Mouse (Mus musculus): ENCODE data around the gene Scn5a. TPM values are rescaled to one million over a fixed set of nuclear protein-coding genes. Genes with fewer than 3 reads are reported as not detected.
A peak's percentile ranks its signal among the peaks of the same experiment; 100 is the strongest.

Scn5a gene
- total RNA-seq, 2 experiments from 2014 or later, result 0.07 to 0.09 TPM

DNA sequence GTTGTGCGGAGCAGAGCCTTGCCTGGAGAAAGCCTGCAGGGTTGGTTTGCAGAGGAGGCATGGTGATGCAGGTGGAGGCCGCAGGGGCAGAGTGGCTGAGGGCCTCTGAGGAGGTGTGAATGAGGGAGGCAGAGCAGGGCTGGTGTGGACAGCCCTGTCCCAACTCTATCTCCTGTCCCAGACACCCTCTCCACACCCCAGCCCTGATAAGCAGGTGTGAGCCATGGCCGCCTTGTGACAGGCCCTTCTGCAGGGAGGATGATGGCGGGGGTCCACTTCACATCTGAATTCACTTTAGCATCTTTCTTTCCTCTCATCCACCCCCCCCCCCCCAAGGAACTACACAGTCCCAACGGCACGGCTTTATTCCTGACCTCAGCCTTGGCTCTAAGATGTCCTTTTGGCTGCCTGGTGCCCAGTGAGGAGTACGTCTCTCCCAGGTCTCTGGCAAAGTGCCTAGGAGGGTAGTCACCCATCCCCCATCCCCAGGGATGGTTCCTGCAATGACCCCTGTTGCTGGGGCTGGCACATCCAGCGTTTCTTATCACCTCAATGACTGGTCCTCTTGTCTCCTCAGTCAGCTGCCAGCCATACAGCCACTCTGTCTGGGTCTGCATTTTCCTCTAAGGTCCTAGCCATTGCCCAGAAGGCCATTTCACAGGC lies 109.0 kb downstream of the Scn5a start:
- DNase-seq (ENCODE audit: low spot score), result no peak

DNA sequence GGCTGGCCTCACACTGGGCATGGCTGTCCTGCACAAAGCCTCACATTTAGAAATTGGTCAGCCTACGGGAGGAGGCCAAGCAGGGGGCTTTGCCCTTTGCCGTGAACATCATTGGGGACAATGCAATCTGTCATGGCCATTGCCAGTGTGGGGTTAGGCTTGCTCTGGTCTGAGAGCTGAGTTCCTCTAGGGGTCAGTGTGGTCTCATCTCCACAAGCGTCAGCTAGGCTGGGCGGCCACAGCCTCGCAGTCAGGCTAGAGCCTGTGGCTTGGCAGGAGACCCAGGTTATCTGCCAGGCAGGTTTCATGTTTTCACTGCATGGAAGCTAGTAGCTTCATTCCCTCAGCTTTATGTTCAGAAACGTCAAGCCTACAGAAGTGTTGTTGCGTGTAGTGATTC lies 113.2 kb downstream of the Scn5a start:
- peak; percentile 79 for DNase-seq (ENCODE audit: low spot score)

DNA sequence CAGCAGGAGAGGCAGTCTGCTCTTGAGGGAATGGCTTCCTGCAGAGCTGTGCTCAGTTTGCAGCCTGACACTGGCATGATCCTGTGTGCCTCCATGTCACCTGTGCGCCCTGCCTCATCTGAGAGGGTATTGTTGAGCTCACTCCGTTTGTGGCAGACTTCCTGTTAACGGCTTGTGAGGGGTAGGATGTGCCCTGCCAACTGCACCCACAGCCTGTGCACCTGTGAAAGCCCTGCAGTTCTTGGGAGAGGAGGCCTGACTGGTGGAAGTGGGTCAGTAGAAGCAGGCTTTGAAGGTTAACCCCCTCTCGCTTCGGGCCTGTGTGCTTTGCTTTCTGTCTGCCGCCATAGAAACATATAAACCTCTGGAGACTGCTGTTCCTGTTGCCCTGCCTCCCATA lies 113.8 kb downstream of the Scn5a start:
- DNase-seq (ENCODE audit: low spot score), result no peak

DNA sequence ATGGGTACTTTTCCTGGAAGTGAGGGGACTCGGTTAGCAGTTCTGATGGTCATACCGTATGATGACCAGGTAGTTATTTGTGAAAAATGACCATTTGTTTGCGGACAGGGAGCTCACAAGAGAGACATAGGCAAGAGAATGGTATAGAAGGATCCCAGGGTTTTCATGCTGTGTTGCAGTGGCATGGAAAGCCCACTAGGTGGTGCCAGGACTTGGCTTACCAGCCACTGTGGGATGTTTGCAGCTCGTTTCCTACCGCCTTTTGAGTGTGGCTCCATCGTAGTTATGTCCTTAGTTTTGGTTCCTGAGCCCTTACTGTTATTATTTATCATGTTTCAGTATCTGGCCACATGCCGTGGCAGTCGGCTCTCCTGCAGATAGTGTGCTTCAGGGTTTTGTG lies 118.4 kb downstream of the Scn5a start:
- peak; percentile 57 for DNase-seq (ENCODE audit: low spot score)

DNA sequence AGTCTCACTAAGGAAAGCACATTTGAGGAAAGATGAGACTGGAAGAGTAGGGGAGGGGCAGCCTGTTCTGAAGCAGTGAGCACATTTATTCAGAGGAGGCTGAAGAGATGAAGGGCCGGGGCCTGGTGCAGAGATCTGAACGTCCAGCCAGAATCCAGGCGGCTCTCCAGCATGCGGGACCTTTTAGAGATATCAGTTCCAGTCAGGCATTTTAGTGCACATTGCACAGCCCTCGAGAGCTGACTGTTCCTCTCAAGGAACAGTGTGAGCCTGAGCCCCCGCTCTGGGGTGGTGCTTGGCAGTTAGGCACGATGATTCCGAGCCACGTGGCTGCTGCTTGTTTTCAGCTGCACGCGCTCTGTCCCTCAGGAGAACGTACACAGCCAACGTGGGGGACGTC lies 121.7 kb downstream of the Scn5a start:
- no peak for DNase-seq (ENCODE audit: low spot score)

DNA sequence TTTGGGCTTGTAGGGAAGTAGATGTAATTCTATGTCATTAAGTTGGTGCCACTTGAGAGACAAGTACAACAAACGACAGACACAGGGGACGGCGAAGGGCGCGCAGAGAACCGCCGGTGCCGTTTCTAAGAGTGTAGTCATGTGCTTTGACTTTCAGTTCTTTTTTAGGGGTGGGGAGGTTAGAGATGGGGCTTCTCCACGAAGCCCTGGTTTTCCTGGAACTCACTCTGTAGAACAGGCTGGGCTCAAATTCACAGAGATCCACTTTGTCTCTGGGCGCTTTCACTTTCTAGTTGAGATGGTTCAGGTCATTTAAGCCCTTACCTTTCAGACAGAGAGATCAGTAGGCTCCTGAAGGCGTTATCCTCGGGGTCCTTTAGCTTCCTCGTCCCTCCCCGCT lies 122.8 kb downstream of the Scn5a start:
- no peak for DNase-seq (ENCODE audit: low spot score)

DNA sequence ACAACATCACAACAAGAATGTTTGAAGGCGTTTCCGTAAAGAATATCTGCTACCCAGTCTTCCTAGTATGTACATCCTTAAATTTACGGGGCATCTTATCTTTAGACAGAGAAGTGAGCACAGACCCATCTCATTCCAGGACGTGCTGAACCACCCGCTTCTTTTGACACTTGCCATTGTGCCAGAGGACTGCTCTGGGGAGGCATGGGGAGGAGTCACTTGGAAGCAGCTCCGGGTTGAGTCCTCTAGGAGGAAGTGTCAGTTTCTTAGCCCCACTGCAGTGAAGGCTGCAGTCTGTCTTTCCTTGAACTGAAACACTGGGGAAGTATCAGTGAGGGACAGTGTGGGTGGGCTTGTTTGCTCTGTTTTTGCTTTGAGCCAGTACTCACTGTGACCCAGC lies 133.1 kb downstream of the Scn5a start:
- DNase-seq (ENCODE audit: low spot score), result no peak

DNA sequence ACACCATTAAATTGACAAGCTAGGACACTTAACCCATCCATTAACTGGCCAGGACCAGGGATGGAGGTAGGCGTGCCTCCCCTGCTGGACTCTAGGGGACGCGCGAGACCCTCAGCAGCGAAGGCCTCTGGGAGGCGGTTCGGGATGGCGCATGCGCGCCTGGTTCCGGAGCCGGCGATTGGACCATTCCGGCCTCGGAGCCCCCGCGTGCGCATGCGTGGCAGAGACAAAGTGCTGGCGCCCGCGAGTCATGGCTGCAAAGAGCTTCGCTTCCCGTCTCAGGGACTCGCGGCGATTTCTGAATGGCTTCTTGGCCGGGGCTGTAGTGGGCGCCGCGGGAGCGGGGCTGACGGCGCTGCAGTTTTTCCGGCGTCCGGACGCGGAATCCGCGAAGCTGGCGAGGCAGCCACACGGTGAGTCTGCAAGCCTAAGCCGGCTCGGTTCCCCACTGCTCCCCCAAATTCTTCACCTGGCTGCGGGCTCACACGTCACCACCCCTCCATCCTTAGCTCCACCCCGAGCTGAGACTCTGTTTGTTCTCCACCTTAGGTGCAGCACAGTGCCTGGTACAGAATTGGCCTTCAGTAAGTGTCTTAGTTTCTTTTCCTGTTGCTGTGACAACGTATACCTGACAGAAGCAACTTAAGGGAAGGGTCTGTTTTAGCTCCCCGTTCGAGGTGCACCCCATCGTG lies 133.9 kb downstream of the Scn5a start, which contains the start of gene Exog:
Gene Exog, plus strand, starts transcription at position 206 of the 692 bp plus-strand sequence.
- peak; percentile 97 for DNase-seq (ENCODE audit: low spot score)

DNA sequence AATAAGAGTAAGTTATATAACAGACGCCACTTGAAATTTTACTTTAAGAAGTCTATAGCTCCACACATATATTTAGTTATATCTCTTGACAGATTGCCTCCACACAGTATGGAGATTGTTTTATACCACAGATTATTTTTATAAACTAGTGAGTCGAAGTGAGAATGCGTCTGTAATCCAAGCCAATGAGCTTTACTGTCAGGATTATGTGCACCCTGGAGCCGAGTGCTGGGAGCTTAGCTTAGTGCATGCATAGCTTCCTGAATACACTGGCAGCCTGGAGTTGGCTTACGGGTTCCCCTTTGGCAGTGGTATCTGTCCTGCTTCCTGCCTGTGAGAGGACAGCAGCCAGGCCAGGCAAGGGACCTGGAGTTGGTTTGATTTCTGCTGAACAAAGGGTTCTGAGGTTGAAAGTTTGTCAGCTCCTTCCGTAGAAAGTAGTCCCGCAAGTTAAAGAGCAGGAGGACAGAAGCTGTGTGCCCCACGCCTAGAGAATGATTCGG lies 140.3 kb downstream of the Scn5a start:
- DNase-seq (ENCODE audit: low spot score), result peak; percentile 55

DNA sequence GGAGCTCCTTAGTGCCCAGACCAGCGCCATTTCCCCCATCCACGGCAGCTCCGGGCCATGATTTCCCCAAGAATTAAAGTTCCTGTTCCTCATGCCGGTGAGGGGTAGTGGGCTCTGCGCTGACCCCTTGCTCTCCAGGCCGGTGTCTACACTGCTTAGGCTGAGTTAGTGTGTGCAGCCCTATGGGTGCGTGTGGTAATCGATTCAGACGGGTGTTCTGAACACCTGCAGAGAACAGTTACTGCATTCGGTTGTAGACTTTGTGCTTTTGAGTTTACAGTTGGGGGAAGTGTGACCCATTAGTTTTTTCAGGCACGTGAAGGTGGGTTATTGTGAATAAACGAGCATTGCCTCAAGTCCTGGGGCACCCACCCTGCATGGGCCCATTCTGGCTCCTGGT lies 140.8 kb downstream of the Scn5a start:
- no peak for DNase-seq (ENCODE audit: low spot score)

DNA sequence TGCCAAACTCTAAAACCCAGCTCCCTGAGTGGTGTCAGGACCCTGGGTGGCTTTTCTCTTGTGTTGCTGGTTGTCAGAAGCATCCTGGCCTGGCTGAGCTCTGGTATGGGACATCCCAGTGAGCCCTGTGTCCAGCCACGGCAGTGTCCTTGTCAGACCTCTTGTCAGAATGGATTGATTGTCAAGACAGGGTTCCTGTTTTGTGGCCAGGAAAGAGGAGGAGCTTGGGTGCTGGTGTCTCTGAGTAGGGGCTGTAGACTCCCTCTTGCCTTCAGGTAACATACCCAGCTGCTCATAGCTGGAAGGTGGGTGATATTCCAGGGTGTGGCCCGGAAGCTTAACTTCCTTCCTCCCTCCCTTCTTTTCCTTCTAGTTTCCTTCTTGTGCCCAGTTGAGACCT lies 143.0 kb downstream of the Scn5a start:
- no peak for DNase-seq (ENCODE audit: low spot score)

Other genes with a start within 250 kb of the Scn5a start
- 10 to 100 TPM; 35.4 to 35.6 TPM for gene Acaa1a, start 239.3 kb downstream of the Scn5a start, total RNA-seq (2021)
- gene Myd88, start 237.6 kb downstream of the Scn5a start, total RNA-seq (2021), result 1 to 10 TPM; 4.8 to 6.6 TPM
- under 1 TPM; 0.09 to 0.38 TPM for gene Xylb, start 221.6 kb downstream of the Scn5a start, total RNA-seq (2021)
- gene Slc22a14, start 213.5 kb downstream of the Scn5a start, total RNA-seq (2021), result not detected
- gene Acvr2b, start 176.9 kb downstream of the Scn5a start, total RNA-seq (2021), result 10 to 100 TPM; 12.4 to 14.1 TPM
- 1 to 10 TPM; 1.6 TPM for gene Exog, start 134.1 kb downstream of the Scn5a start, total RNA-seq (2021)
- gene Scn10a, start 140.3 kb upstream of the Scn5a start, total RNA-seq (2021), result not detected
- gene Scn11a, start 246.4 kb upstream of the Scn5a start, total RNA-seq (2021), result not detected